Mouse (Mus musculus): ENCODE data around the gene Ift57. TPM values are rescaled to one million over a fixed set of nuclear protein-coding genes. Genes with fewer than 3 reads are reported as not detected.

Gene Ift57
- polyA plus RNA-seq, 1 experiment from 2014 or later = 12.0 TPM

DNA sequence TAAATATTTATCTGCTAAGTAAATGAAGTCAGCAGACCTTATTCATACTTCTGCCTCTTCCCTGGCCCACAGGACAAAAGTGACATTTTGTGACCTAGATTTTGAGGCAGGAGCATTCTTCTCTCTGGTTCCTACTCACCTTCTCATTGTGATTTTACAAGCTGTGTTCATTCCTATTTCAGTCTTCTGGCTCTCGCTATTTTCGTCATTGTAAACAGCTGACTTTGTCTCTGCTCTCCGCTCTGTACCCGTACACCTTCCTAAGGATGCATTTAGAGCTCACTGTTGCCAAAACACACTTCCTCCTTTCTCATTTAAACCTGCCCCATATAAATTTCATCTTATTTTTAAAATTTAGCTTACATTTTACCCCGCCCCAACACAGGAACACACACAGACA is 26.4 kb downstream of the Ift57 start:
- Histone ChIP-seq H3K9ac (ENCODE audit: low read depth, low read length) (no peak overlapping the region), H3K36me3 (ENCODE audit: control insufficient read depth, insufficient read depth, low read length) (no peaks in the 10 kb centered on the region), H3K27ac (ENCODE audit: low read depth, low read length) (no peak overlapping the region), H3K4me2 (no peak overlapping the region), H3K4me3 (ENCODE audit: low read depth, low read length) (no peak overlapping the region), H3K4me1 (replicated peaks; ENCODE audit: control insufficient read depth, insufficient read depth, low read length) (0 out of 2 replicates have a peak, but pooled peaks cover 2% of the 10 kb centered on the region), H3K9me3 (ENCODE audit: control insufficient read depth, low read length) (no peaks in the 10 kb centered on the region), H3K27me3 (replicated peaks; ENCODE audit: control insufficient read depth, insufficient read depth, low read length) (no peaks in the 10 kb centered on the region)
- 83% methylated on average over 5 of the region's 5 CpGs for WGBS
- DNase-seq (ENCODE audit: low spot score) = no peak
- no peak for ATAC-seq (replicated peaks; ENCODE audit: low FRiP score)

DNA sequence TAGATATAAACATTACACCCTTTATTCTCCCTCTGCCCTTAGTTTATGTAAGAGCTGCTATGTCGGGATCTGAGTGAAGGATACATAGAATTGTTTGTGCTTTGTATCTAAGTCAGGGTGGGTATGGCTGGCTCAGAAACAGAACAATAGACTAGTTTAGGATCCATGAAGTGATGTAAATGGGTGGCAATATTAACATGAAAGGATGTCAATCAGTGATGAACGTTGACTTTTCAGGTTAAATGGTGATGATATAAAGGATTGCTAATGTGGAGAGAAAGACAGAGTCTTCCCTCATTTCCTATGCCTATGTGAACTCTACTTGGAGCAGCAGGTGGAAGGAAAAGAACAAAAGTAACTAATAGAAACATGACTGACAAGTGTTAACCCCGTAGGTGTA is 27.2 kb downstream of the Ift57 start:
- Histone ChIP-seq H3K27me3 (replicated peaks; ENCODE audit: control insufficient read depth, insufficient read depth, low read length) (no peaks in the 10 kb centered on the region), H3K9me3 (ENCODE audit: control insufficient read depth, low read length) (no peaks in the 10 kb centered on the region), H3K36me3 (ENCODE audit: control insufficient read depth, insufficient read depth, low read length) (no peaks in the 10 kb centered on the region), H3K4me2 (no peak overlapping the region), H3K4me1 (replicated peaks; ENCODE audit: control insufficient read depth, insufficient read depth, low read length) (0 out of 2 replicates have a peak, but pooled peaks cover 2% of the 10 kb centered on the region), H3K27ac (ENCODE audit: low read depth, low read length) (no peak overlapping the region), H3K9ac (ENCODE audit: low read depth, low read length) (no peak overlapping the region), H3K4me3 (ENCODE audit: low read depth, low read length) (no peak overlapping the region)
- ATAC-seq (replicated peaks; ENCODE audit: low FRiP score) (no peak), DNase-seq (ENCODE audit: low spot score) (no peak)
- 76% methylated on average over 3 of the region's 3 CpGs for WGBS

DNA sequence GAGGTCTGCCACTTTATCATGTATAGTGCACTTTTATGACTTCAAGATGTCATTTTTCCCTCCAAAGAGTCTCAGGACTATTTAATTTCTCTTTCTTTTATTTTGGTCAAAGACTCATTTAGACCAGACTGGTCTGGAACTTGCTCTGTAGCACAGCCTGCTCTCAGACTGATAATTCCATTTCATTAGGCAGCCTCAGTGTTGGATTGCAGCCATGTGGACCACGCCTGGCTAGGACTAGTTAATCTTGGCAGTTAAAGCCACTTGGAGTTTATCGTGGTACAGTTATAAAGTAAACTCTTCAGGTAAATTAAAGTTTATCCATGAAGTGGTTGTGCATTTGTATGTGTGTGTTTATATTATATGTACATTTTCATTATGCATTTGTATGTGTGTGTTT is 27.7 kb downstream of the Ift57 start:
- 79% methylated on average over 2 of the region's 2 CpGs for WGBS
- H3K9ac ChIP-seq (ENCODE audit: low read depth, low read length) = no peak overlapping the region
- H3K4me1 ChIP-seq (replicated peaks; ENCODE audit: control insufficient read depth, insufficient read depth, low read length) = 0 out of 2 replicates have a peak, but pooled peaks cover 2% of the 10 kb centered on the region
- no peak overlapping the region for H3K27ac ChIP-seq (ENCODE audit: low read depth, low read length)
- H3K4me2 ChIP-seq = no peak overlapping the region
- ATAC-seq (replicated peaks; ENCODE audit: low FRiP score) (no peak), DNase-seq (ENCODE audit: low spot score) (no peak)
- no peaks in the 10 kb centered on the region for H3K36me3 ChIP-seq (ENCODE audit: control insufficient read depth, insufficient read depth, low read length)
- H3K9me3 ChIP-seq (ENCODE audit: control insufficient read depth, low read length) = no peaks in the 10 kb centered on the region
- H3K27me3 ChIP-seq (replicated peaks; ENCODE audit: control insufficient read depth, insufficient read depth, low read length) = no peaks in the 10 kb centered on the region
- H3K4me3 ChIP-seq (ENCODE audit: low read depth, low read length) = no peak overlapping the region

DNA sequence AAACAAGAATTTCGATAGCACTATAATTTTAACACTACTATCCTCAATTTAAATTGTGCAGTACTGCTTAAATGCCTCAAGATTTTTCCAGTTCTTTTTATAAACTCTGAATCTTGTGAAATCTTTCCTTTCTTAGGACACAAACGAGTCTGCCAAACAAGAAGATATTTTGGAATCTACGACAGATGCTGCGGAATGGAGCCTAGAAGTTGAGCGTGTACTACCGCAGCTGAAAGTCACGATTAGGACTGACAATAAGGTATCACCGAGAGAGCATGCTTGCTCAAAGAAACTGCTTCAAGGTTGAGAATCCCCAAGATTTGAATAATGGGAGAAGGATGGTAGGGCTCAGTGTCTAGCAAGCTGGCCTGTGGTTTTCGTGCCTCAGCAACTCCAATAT is 37.5 kb downstream of the Ift57 start:
- no peaks in the 10 kb centered on the region for H3K36me3 ChIP-seq (ENCODE audit: control insufficient read depth, insufficient read depth, low read length)
- H3K9ac ChIP-seq (ENCODE audit: low read depth, low read length) = no peak overlapping the region
- H3K27ac ChIP-seq (ENCODE audit: low read depth, low read length) = no peak overlapping the region
- 89% methylated on average over 9 of the region's 9 CpGs for WGBS
- DNase-seq (ENCODE audit: low spot score) (no peak), ATAC-seq (replicated peaks; ENCODE audit: low FRiP score) (no peak)
- H3K9me3 ChIP-seq (ENCODE audit: control insufficient read depth, low read length) = no peaks in the 10 kb centered on the region
- no peaks in the 10 kb centered on the region for H3K4me1 ChIP-seq (replicated peaks; ENCODE audit: control insufficient read depth, insufficient read depth, low read length)
- H3K4me2 ChIP-seq = no peak overlapping the region
- no peak overlapping the region for H3K4me3 ChIP-seq (ENCODE audit: low read depth, low read length)
- no peaks in the 10 kb centered on the region for H3K27me3 ChIP-seq (replicated peaks; ENCODE audit: control insufficient read depth, insufficient read depth, low read length)

DNA sequence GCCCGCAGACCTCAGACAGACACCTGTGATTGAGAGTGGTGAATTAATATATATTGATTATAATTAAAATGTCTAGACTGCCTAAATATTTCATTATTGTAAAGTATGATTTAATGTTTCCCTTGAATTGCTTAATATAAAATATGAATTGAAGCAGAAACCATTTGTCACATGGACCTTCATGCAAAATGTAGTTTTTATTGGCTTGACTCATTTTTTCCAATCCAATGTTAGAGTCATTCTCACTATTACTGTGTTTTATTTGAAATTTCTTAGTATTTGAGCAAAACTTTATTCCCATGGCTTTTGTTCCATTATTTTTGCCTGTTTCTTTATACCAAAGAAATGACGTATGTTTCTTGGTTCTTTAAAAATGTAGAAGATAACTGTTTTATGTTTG is 48.3 kb downstream of the Ift57 start:
- no peaks in the 10 kb centered on the region for H3K4me1 ChIP-seq (replicated peaks; ENCODE audit: control insufficient read depth, insufficient read depth, low read length)
- DNase-seq (ENCODE audit: low spot score) (no peak), ATAC-seq (replicated peaks; ENCODE audit: low FRiP score) (no peak)
- H3K9me3 ChIP-seq (ENCODE audit: control insufficient read depth, low read length) = no peaks in the 10 kb centered on the region
- 89% methylated on average over 2 of the region's 2 CpGs for WGBS
- no peaks in the 10 kb centered on the region for H3K36me3 ChIP-seq (ENCODE audit: control insufficient read depth, insufficient read depth, low read length)
- no peaks in the 10 kb centered on the region for H3K27me3 ChIP-seq (replicated peaks; ENCODE audit: control insufficient read depth, insufficient read depth, low read length)
- no peak overlapping the region for H3K4me3 ChIP-seq (ENCODE audit: low read depth, low read length)
- no peak overlapping the region for H3K4me2 ChIP-seq
- no peak overlapping the region for H3K27ac ChIP-seq (ENCODE audit: low read depth, low read length)
- no peak overlapping the region for H3K9ac ChIP-seq (ENCODE audit: low read depth, low read length)

DNA sequence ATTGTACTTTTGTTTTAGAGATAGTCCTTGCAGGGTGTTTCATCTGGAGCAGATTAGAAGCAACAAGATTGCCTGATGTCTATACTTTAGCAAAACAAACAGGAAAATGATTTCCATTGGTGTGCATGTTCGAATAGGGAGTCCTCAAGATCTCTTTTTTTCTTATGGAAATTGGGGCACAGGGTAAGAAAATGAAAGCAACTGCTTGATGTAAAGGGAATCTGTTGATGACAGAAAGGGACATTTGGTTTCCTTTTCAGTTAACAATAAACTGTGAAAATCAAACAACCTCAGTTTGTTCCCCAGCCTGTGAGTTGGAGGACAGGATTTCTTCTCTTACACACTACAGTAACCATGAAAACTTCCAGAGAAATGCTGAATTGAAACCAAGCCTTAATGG is 53.9 kb downstream of the Ift57 start:
- no peak overlapping the region for H3K4me3 ChIP-seq (ENCODE audit: low read depth, low read length)
- no peak for ATAC-seq (replicated peaks; ENCODE audit: low FRiP score)
- no peak overlapping the region for H3K4me2 ChIP-seq
- no peaks in the 10 kb centered on the region for H3K4me1 ChIP-seq (replicated peaks; ENCODE audit: control insufficient read depth, insufficient read depth, low read length)
- 78% methylated on average over 1 of the region's 1 CpGs for WGBS
- H3K9ac ChIP-seq (ENCODE audit: low read depth, low read length) = no peak overlapping the region
- H3K27ac ChIP-seq (ENCODE audit: low read depth, low read length) = no peak overlapping the region
- no peaks in the 10 kb centered on the region for H3K27me3 ChIP-seq (replicated peaks; ENCODE audit: control insufficient read depth, insufficient read depth, low read length)
- H3K36me3 ChIP-seq (ENCODE audit: control insufficient read depth, insufficient read depth, low read length) = no peaks in the 10 kb centered on the region
- DNase-seq (ENCODE audit: low spot score) = no peak
- no peaks in the 10 kb centered on the region for H3K9me3 ChIP-seq (ENCODE audit: control insufficient read depth, low read length)

DNA sequence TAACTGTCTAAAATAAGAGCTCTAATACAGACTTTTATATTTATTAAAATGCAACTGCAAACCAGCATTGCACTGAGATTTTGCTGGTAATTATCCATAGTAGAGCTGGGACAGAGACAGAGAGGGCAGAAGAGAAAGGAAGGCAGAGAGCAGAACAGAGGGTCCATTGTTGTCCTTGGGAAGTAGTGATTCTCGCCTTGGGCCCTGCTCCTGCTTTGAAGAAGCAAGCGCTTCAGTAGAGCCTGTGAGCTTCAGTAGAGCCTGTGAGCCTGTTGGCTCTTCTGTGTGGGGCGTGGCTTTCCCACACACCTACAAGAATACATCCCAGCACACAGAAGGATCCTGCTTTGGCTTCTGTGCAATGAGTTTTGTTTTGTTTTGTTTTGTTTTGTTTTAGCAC is 54.3 kb downstream of the Ift57 start:
- H3K36me3 ChIP-seq (ENCODE audit: control insufficient read depth, insufficient read depth, low read length) = no peaks in the 10 kb centered on the region
- H3K27ac ChIP-seq (ENCODE audit: low read depth, low read length) = no peak overlapping the region
- H3K4me2 ChIP-seq = no peak overlapping the region
- no peak overlapping the region for H3K4me3 ChIP-seq (ENCODE audit: low read depth, low read length)
- 61% methylated on average over 3 of the region's 3 CpGs for WGBS
- H3K27me3 ChIP-seq (replicated peaks; ENCODE audit: control insufficient read depth, insufficient read depth, low read length) = no peaks in the 10 kb centered on the region
- ATAC-seq (replicated peaks; ENCODE audit: low FRiP score) (no peak), DNase-seq (ENCODE audit: low spot score) (no peak)
- H3K9me3 ChIP-seq (ENCODE audit: control insufficient read depth, low read length) = no peaks in the 10 kb centered on the region
- no peaks in the 10 kb centered on the region for H3K4me1 ChIP-seq (replicated peaks; ENCODE audit: control insufficient read depth, insufficient read depth, low read length)
- no peak overlapping the region for H3K9ac ChIP-seq (ENCODE audit: low read depth, low read length)

DNA sequence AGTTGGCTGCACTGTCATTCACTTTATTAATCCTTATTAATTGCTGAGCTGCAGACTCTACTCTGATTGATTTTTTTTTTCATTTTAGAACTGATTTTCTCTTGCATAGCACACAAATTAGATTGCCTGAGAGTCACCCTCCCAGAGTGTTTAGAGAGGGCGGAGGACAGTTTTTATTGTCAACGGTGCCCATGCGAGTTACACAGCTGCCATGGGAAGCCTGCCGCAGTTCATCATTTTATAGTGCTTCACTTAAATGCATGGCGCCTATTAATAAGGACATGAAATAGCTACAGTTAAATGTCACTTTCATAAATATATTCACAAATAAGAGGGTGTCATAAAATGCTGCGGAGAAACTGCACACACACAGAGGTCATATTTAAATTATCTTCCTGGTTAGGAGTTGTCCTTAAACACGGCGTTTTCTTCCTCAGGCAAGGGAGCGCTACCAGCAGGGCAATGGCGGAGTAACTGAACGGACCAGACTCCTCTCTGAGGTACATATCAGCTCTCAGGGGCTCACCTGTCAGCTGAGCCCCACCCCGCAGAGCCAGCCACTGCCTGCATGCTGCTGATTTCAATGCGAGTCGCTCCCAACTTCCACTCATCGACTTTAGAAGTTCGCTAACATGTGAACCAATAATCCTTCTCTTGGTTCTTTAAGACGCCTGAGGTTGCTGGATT is 61.6 kb downstream of the Ift57 start:
- no peaks in the 10 kb centered on the region for H3K9me3 ChIP-seq (ENCODE audit: control insufficient read depth, low read length)
- 74% methylated on average over 17 of the region's 17 CpGs for WGBS

DNA sequence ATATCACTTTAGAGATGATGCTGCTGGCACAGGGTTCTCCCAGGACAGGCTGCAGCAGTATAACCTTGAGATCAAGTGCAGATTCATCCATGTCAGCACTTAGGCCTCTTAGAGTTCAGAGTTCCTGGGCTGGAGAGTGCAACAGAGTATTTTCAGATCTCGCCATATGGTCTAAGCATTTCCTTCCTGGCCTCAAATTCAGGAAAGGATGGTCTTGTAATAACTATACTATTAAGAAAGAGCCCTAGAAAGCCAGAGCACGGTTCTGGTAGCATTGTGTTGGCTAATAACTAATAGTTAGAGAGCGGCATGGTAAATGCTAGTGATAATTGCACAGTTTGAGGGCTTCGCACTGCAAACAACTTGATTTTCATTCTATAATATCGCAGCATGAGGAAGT is 62.9 kb downstream of the Ift57 start:
- ATAC-seq (replicated peaks; ENCODE audit: low FRiP score) (no peak), DNase-seq (ENCODE audit: low spot score) (no peak)
- no peak overlapping the region for H3K4me3 ChIP-seq (ENCODE audit: low read depth, low read length)
- no peaks in the 10 kb centered on the region for H3K9me3 ChIP-seq (ENCODE audit: control insufficient read depth, low read length)
- no peaks in the 10 kb centered on the region for H3K36me3 ChIP-seq (ENCODE audit: control insufficient read depth, insufficient read depth, low read length)
- no peaks in the 10 kb centered on the region; the same call in 1 of the 2 replicates for H3K4me1 ChIP-seq (replicated peaks; ENCODE audit: control insufficient read depth, insufficient read depth, low read length)
- 76% methylated on average over 5 of the region's 5 CpGs for WGBS
- no peaks in the 10 kb centered on the region for H3K27me3 ChIP-seq (replicated peaks; ENCODE audit: control insufficient read depth, insufficient read depth, low read length)
- no peak overlapping the region for H3K4me2 ChIP-seq
- no peak overlapping the region for H3K27ac ChIP-seq (ENCODE audit: low read depth, low read length)
- H3K9ac ChIP-seq (ENCODE audit: low read depth, low read length) = no peak overlapping the region

More for the DNA sequence above, 61.6 kb downstream of the Ift57 start:
- DNase-seq (ENCODE audit: low spot score) = no peak
- H3K36me3 ChIP-seq (ENCODE audit: control insufficient read depth, insufficient read depth, low read length) = no peaks in the 10 kb centered on the region
- ATAC-seq (replicated peaks; ENCODE audit: low FRiP score) = no peak
- H3K9ac ChIP-seq (ENCODE audit: low read depth, low read length) = no peak overlapping the region
- H3K4me2 ChIP-seq = no peak overlapping the region
- H3K4me3 ChIP-seq (ENCODE audit: low read depth, low read length) = no peak overlapping the region
- no peak overlapping the region for H3K27ac ChIP-seq (ENCODE audit: low read depth, low read length)
- H3K4me1 ChIP-seq (replicated peaks; ENCODE audit: control insufficient read depth, insufficient read depth, low read length) = no peaks in the 10 kb centered on the region; the same call in 1 of the 2 replicates
- no peaks in the 10 kb centered on the region for H3K27me3 ChIP-seq (replicated peaks; ENCODE audit: control insufficient read depth, insufficient read depth, low read length)
